Mouse (Mus musculus) thymus, postnatal 4 days (tissue): Measurements from ENCODE around the gene Abat.
A peak's percentile ranks its signal among the peaks of the same experiment; 100 is the strongest.

Source experiments
- DNase-seq: peaks from one replicate; pipeline ENCODE4 v3.0.0; 2021

Abat gene

GRCm38 (mm10) chr16:8576111-8576510, 62.9 kb downstream of the Abat start:
- no peak for DNase-seq

DNA sequence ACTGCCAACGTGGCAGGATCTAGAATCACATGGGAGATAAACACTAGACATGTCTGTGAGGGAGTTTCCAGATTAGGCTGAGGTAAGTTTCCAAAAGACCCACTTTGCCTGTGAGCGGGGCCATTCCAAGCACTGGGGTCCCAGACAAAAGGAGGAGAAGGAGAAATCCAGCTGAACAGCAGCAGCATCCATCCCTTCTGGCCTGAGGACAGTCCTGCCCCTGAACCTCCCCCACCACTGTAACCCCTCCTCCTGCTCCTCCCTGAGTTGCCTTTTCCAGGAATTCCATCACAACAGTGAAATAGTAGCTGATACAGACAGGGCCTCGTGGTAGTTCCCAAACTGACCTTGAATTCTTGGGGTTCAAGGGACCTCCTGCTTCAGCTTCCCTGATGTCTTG, 63.7 kb downstream of the Abat start:
- no peak for DNase-seq

GRCm38 (mm10) chr16:8578326-8578725, 65.1 kb downstream of the Abat start:
- peak; percentile 9 for DNase-seq

DNA sequence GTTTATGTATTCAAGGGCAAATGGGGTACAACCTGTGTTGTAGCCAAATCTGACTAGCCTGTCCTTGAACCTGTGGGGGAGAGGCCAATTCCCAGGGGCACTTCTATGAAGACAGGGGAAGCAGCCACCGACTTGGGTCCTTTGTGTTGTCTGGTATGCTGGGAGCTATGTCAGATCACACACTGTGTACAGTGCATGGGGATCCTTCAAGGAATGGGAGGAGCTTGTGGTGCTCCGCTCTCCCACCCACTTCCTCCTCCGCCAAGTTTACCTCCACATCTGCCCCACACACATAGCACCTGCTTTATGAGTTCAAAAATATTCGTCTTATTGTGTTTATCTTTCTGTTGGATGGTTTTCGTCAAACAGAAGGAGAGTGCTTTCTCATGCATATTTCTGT, 66.3 kb downstream of the Abat start:
- DNase-seq: peak; percentile 61

- peak; percentile 7 for DNase-seq
Measured at GRCm38 (mm10) chr16:8581661-8582239, 68.5 kb downstream of the Abat start.

GRCm38 (mm10) chr16:8582579-8583295, 69.5 kb downstream of the Abat start:
- DNase-seq: no peak

- DNase-seq: no peak
Measured at GRCm38 (mm10) chr16:8584248-8584647, 71.0 kb downstream of the Abat start.

DNA sequence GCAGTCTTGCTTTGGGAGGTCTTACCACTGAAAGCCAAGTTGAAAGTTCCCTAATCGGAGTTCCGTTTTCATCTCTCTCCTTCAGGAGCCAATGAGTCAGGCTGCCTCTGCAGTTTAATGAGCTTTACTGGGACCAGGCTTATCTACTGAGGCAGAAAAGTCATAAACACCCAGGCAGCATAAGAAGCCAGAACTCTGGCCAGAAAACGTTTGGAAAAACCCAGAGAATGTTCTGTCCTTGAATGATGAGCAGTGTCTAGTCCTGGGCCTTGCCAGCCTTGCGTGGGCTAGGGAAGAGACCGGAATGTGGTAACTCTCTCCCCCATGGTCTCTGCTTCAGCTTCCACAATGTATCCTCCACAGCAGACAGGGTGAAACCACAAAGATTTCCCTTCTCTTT, 71.8 kb downstream of the Abat start:
- DNase-seq: no peak

DNA sequence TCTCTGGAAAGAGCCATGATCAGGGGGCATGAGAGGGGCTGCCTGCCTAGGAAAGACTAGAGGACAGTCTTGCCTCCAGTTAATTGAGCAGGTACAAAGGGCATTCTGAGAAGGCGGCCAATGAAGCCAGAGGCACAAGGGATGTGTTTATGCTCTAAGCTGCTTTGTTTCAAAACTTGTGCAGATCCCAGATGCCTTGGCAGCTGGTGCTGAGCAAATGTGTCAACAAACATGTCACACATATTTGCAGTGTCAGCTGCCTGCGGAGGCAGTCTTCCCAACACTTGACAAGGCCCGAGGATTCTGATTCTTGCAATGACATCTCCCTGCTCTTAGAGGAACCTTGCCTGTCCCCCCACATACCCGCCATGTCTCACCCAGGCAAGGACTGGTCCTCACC, 82.2 kb downstream of the Abat start:
- no peak for DNase-seq

DNA sequence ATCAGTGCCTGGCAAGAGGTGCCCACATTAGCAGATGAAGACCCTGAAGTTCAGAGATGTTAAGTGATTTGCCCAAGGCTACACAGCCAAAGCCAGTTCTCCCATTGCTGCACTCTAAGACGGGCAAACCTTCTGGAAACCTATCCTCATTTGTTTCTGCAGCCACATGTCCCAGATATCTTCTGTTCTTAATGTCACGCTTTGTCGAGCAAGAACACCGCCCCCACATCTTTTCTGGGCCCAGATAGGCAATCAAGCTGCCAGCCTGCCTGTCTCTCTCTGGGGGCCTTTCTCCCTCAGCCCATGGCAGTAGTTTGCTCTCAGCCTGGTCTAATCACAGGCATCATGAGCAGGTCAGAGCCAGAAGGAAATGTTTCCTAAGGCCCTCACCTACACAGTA, 83.1 kb downstream of the Abat start:
- DNase-seq: no peak

DNA sequence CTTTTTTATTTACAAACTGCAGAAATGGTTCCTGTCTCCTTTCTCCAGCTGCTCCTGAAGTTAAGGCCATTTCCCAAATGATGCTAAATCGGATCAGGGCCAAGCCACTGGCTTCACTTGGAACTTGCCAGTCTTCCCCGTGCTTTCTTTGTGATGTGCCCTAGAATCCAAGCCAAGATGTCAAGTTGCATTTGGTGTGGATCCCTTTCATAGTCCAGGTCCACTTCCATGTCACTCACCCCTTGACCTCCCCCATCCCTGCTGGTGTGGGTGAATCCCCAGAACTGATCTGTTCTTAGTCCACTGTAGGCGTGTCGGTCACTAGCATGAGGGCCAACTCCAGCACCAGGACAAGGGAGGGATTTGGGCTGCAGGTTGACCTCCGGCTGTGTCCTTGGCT, 84.3 kb downstream of the Abat start:
- no peak for DNase-seq

- no peak for DNase-seq
Measured at GRCm38 (mm10) chr16:8603789-8604188, 90.6 kb downstream of the Abat start.

- DNase-seq: peak; percentile 47
Measured at GRCm38 (mm10) chr16:8610397-8610796, 97.2 kb downstream of the Abat start.

DNA sequence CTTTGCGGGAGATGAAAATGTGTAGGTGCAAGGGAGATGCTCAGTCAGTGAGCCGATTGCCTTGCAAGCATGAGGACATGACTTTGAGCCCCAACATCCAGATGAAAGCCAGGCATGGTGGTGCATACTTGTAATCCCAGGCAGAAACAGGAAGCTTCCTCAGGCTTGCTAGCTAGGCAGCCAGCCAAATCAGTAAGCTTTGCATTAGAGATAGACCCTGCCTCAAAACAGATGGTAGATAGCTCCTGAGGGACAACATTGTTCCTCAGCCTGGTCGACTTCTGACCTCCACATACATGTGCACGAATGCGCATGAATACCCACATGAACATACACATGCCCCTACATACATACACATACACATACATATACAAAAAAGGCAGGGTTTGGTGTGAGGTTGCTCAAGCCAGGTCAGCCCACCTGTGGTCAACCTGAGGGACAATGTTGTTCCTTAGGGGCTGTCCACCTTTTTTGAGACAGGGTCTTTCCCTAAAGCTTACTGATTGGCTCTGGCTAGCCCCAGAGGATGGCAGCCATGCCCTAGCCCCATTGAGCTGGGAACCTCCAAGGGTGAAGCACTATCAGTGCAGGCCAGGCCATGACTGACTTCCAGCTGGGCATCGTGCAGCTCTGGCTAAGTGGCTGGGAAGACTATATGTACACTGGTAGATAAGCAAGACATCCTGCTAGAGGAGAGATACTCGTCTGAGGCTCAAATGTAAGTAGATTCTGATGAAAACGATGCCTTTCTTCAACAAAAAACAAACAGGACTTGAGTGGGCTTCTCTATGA, 99.2 kb downstream of the Abat start:
- no peak for DNase-seq

GRCm38 (mm10) chr16:8613039-8613438, 99.8 kb downstream of the Abat start:
- no peak for DNase-seq

- DNase-seq: no peak
Measured at GRCm38 (mm10) chr16:8613447-8613846, 100.2 kb downstream of the Abat start.

GRCm38 (mm10) chr16:8619659-8620314, 106.6 kb downstream of the Abat start:
- no peak for DNase-seq

GRCm38 (mm10) chr16:8620315-8621115, 107.3 kb downstream of the Abat start:
- DNase-seq: no peak

- no peak for DNase-seq
Measured at GRCm38 (mm10) chr16:8630419-8630818, 117.2 kb downstream of the Abat start.

- DNase-seq: peak; percentile 28
Measured at GRCm38 (mm10) chr16:8631428-8631827, 118.2 kb downstream of the Abat start.

- DNase-seq: peak; percentile 57
Measured at GRCm38 (mm10) chr16:8636867-8637216, 123.6 kb downstream of the Abat start.

DNA sequence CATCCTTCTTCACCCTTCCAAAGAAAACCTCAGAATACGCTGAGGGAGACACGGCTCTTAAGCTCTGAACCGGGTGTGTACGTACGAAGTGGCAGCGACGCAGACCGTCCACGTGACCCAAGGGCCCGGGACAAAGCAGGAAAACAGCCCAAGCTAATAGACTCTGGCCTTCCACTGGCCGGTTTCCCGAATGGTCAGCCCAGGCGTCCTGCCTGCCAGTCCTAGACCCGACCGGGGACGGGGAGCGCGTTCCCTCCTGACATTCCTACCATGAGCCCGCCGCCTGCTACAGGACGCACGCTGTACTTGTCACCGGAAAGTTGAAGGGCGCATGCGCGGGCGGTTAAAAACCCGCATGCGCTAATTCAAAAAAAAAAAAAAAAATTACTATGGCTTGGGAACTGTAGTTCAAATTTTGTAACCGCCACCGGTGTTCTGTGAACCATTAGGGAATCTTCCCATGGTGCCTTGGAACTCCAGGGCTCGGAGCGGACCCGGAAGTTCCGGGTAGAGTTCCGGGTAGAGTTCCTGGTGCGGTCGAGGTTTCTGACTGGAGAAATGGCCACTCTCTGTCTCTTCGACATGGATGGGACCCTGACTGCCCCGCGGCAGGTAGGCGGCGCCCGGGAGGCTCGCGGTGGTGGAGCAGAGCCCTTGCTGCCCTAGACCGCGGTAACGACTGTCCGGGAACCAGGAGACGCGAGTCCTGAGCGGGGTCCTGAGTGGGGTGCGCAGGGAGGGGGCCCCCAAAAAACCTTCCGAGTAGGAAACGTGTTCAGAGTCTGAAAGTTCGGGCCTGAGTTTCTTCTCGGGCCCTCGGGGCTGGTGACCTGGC, 124.2 kb downstream of the Abat start, which contains the start of the genes Pmm2 and Tmem186:
Gene Pmm2 (plus strand): TSS at position 458 of the 835 bp plus-strand sequence.
Gene Tmem186 (minus strand): TSS at position 496 of the 835 bp plus-strand sequence.
- DNase-seq: peak; percentile 85
